Mouse (Mus musculus): Measurements from ENCODE around the gene Eif3d. TPM values are rescaled to one million over a fixed set of nuclear protein-coding genes. Genes with fewer than 3 reads are reported as not detected.

Eif3d gene
- polyA plus RNA-seq, 1 experiment from 2014 or later, result 194 TPM

DNA sequence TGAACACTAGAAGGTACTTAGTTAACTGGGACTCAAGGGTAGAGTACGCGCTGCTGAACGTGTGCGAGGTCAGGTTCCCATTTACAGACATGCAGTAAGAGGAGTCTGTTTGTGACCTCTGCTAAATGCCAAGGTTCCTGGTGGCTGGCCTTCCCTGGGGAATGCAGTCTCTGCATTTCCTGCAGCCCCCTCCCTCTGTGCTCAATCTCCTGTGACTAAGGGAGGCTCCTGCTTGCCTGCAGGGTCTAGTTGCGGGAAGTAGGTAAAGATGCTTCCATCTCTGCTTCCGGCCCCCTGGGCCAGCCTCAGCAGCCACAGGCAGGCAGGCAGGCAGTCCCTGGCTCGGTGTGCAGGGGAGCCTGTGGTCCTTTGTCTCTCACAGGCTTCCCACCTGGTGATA lies 58.0 kb downstream of the Eif3d start:
- H3K4me3 ChIP-seq, result no peak overlapping the region
- H3K9me3 ChIP-seq (replicated peaks), result no peaks in the 10 kb centered on the region
- no peaks in the 10 kb centered on the region for H3K27me3 ChIP-seq
- H3K9ac ChIP-seq, result no peak overlapping the region
- ATAC-seq (ENCODE audit: low FRiP score), result no peak
- no peaks in the 10 kb centered on the region for H3K4me1 ChIP-seq
- H3K27ac ChIP-seq, result 0 out of 2 replicates have a peak overlapping the region, but pooled peaks have one; percentile 17
- WGBS, result 59% methylated on average over 7 of the region's 7 CpGs
- H3K4me2 ChIP-seq (replicated peaks), result no peak overlapping the region
- peaks cover 33% of the 10 kb centered on the region for H3K36me3 ChIP-seq

DNA sequence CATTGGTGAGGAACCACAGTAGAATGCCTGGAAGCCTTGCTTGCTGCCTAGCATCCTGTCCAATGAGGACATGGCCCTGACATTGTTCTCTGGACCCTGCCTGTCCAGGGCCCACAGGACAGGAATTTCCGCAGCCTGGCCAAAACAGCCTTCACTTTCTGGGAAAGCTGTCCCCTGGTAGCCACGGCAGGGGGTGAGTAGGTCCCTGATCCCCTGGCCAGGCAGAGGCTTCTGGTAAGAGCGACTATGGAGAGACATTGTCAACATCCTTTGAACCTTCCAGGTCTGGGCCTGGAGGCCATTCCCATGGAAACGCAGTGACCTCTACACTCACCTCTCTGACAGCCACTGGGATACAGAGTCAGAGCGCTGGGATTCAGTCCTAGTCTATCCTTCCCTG lies 58.6 kb downstream of the Eif3d start:
- H3K36me3 ChIP-seq, result peaks cover 33% of the 10 kb centered on the region
- H3K9me3 ChIP-seq (replicated peaks), result no peaks in the 10 kb centered on the region
- H3K27ac ChIP-seq, result no peak overlapping the region
- WGBS, result 60% methylated on average over 5 of the region's 5 CpGs
- no peak overlapping the region for H3K4me2 ChIP-seq (replicated peaks)
- H3K4me1 ChIP-seq, result no peaks in the 10 kb centered on the region
- H3K4me3 ChIP-seq, result no peak overlapping the region
- H3K9ac ChIP-seq, result no peak overlapping the region
- no peak for ATAC-seq (ENCODE audit: low FRiP score)
- no peaks in the 10 kb centered on the region for H3K27me3 ChIP-seq

DNA sequence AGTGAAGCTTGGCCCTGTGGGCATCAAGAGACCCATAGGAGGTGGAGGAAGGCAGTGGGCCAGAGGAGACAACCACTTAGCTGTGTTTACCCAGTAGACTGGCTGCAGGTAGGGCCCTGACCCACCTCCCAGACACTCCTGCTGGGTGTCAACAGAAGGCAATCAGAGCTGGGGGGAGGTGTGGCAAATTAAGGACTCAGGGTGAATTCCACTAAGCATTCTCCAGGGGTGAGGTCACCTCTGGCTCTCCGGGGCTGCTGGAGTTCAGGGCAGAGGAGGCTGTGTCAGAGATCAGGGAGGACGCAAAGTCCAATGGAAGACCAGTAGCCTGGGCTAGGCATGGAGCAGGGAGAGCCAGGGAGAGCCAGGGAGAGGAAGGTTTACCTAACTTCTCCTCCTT lies 59.5 kb downstream of the Eif3d start:
- no peak overlapping the region for H3K27ac ChIP-seq
- no peak overlapping the region for H3K4me3 ChIP-seq
- no peak overlapping the region for H3K4me2 ChIP-seq (replicated peaks)
- 0 out of 2 replicates have a peak, but pooled peaks cover 2% of the 10 kb centered on the region for H3K4me1 ChIP-seq
- peaks cover 8% of the 10 kb centered on the region for H3K27me3 ChIP-seq
- H3K9ac ChIP-seq, result no peak overlapping the region
- ATAC-seq (ENCODE audit: low FRiP score), result no peak
- peaks cover 24% of the 10 kb centered on the region for H3K36me3 ChIP-seq
- 40% methylated on average over 2 of the region's 2 CpGs for WGBS
- no peaks in the 10 kb centered on the region for H3K9me3 ChIP-seq (replicated peaks)

Other genes starting within 250 kb of the Eif3d start
- not detected in 2 replicates for gene Apol9b, start 241.8 kb downstream of the Eif3d start, polyA plus RNA-seq (2016; fragmentation: Nextera tagmentation; extraction: Ambion mirVana)
- 0.22 and 0.47 TPM in 2 replicates for gene Apol8, start 213.8 kb downstream of the Eif3d start, polyA plus RNA-seq (2016; fragmentation: Nextera tagmentation; extraction: Ambion mirVana)
- 32.0 and 33.5 TPM in 2 replicates for gene Myh9, start 128.6 kb downstream of the Eif3d start, polyA plus RNA-seq (2016; fragmentation: Nextera tagmentation; extraction: Ambion mirVana)
- 191 and 206 TPM in 2 replicates for gene Txn2, start 41.8 kb downstream of the Eif3d start, polyA plus RNA-seq (2016; fragmentation: Nextera tagmentation; extraction: Ambion mirVana)
- gene Foxred2, start 14.1 kb downstream of the Eif3d start, polyA plus RNA-seq (2016; fragmentation: Nextera tagmentation; extraction: Ambion mirVana), result 4.9 and 5.6 TPM in 2 replicates
- gene Cacng2, start 149.2 kb upstream of the Eif3d start, polyA plus RNA-seq (2016; fragmentation: Nextera tagmentation; extraction: Ambion mirVana), result 4.2 and 4.6 TPM in 2 replicates
- 87.8 and 99.9 TPM in 2 replicates for gene Ift27, start 203.3 kb upstream of the Eif3d start, polyA plus RNA-seq (2016; fragmentation: Nextera tagmentation; extraction: Ambion mirVana)
- 4.2 and 10.2 TPM in 2 replicates for gene Pvalb, start 235.6 kb upstream of the Eif3d start, polyA plus RNA-seq (2016; fragmentation: Nextera tagmentation; extraction: Ambion mirVana)